Mouse (Mus musculus): ENCODE measurements at regions not wholly inside any gene's neighbourhood (a gene's known extent, or its start where the extent isn't known, plus 50 kb on each side); places are given as distances from the start of the nearest gene placed in this dataset.

DNA sequence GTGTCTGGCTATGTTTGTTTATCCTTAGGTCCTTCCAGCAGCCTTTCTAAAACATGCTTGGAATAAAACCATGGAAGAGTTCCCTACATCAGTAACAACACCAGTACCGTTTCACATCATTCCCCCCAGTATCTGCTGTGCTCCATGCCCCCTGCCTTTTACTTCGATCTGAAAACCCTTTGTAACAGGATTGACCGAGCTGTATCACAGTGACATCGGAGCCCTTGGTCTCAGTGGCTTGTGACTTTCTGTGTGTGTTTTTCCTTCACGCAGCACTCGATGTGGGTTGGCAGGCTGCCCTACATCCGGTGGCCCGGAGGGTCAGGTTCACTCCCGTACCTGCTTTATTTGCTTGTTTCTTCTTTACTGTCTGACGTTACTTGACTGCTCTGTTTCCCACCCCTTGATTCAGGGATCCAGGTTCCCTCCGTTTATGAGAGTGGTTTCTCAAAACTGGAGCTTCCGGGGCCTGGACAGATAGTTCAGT lies 307.5 kb downstream of the Rps24 start:
- no peaks in the 10 kb centered on the region for H3K27me3 ChIP-seq (ENCODE audit: control insufficient read depth in 1 of 2, insufficient read depth in 2 of 2, low read length in 2 of 2)
- H3K4me1 ChIP-seq (ENCODE audit: control insufficient read depth in 1 of 2, insufficient read depth in 2 of 2, low read length in 2 of 2), result no peaks in the 10 kb centered on the region
- H3K27ac ChIP-seq (ENCODE audit: control insufficient read depth, low read depth, low read length), result no peak overlapping the region
- H3K79me2 ChIP-seq (ENCODE audit: control insufficient read depth, insufficient read depth, low read length, poor library complexity), result no peaks in the 10 kb centered on the region
- H3K9ac ChIP-seq (ENCODE audit: control insufficient read depth, low read depth, low read length, poor library complexity, severe bottlenecking), result no peak overlapping the region
- H3K4me3 ChIP-seq (ENCODE audit: control insufficient read depth in 1 of 2, insufficient read depth in 1 of 2, low read depth in 2 of 2, low read length in 2 of 2), result no peak overlapping the region
- no peaks in the 10 kb centered on the region for H3K36me3 ChIP-seq (ENCODE audit: control insufficient read depth in 1 of 2, insufficient read depth in 2 of 2, low read length in 2 of 2)
- H3K9me3 ChIP-seq (replicated peaks; ENCODE audit: insufficient read depth, low read length), result no peaks in the 10 kb centered on the region
- no peak for DNase-seq (ENCODE audit: low read depth, low spot score)
- TF ChIP-seq CHD1 (IDR thresholded peaks at IDR 0.05; ENCODE audit: low read depth, low read length), result no peak
- TF ChIP-seq RCOR1 (IDR thresholded peaks at IDR 0.05; ENCODE audit: low read depth, low read length), result no peak
- no peak for TF ChIP-seq POLR2A (IDR thresholded peaks at IDR 0.05; ENCODE audit: control insufficient read depth in 1 of 2, insufficient read depth in 1 of 2, low read depth in 1 of 2, low read length in 2 of 2, poor library complexity in 1 of 2)
- TF ChIP-seq USF2 (IDR thresholded peaks at IDR 0.05; ENCODE audit: borderline replicate concordance in 1 of 2, insufficient read depth in 1 of 2, low read depth in 1 of 2, low read length in 2 of 2), result no peak
- no peak for TF ChIP-seq MEF2A (IDR thresholded peaks at IDR 0.05; ENCODE audit: extremely low read depth, insufficient replicate concordance, low read depth, low read length, poor library complexity, severe bottlenecking)
- no peak for TF ChIP-seq MAX (IDR thresholded peaks at IDR 0.05; ENCODE audit: low read length)
- no peak for TF ChIP-seq SMC3 (IDR thresholded peaks at IDR 0.05; ENCODE audit: low read depth, low read length)
- TF ChIP-seq ZNF384 (IDR thresholded peaks at IDR 0.05; ENCODE audit: low read depth, low read length), result no peak
- TF ChIP-seq TCF12 (IDR thresholded peaks at IDR 0.05; ENCODE audit: low read depth, low read length), result no peak

DNA sequence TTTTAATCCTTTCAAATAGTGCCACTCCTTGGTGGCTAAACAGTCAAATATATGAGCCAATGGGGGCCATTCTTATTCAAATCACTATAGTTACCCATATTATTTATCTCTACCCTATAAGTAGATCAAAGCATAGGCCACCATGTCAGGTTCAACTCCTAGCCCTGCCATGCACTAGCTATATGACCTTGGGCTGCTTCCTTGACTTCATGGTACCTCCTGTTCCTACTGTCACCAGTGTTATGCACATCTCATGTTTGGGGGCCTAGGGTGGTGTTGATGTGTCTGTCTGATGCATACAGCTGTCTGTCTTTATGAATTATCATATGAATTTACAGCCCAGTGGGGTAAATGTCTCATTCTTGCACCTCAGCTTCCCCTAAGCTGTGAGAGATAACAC lies 310.6 kb downstream of the Rps24 start:
- Histone ChIP-seq H3K79me2 (ENCODE audit: control insufficient read depth, insufficient read depth, low read length, poor library complexity) (no peaks in the 10 kb centered on the region), H3K9ac (ENCODE audit: control insufficient read depth, low read depth, low read length, poor library complexity, severe bottlenecking) (no peak overlapping the region), H3K36me3 (ENCODE audit: control insufficient read depth in 1 of 2, insufficient read depth in 2 of 2, low read length in 2 of 2) (no peaks in the 10 kb centered on the region), H3K27ac (ENCODE audit: control insufficient read depth, low read depth, low read length) (no peak overlapping the region), H3K4me1 (ENCODE audit: control insufficient read depth in 1 of 2, insufficient read depth in 2 of 2, low read length in 2 of 2) (no peaks in the 10 kb centered on the region), H3K27me3 (ENCODE audit: control insufficient read depth in 1 of 2, insufficient read depth in 2 of 2, low read length in 2 of 2) (no peaks in the 10 kb centered on the region), H3K9me3 (replicated peaks; ENCODE audit: insufficient read depth, low read length) (no peaks in the 10 kb centered on the region), H3K4me3 (ENCODE audit: control insufficient read depth in 1 of 2, insufficient read depth in 1 of 2, low read depth in 2 of 2, low read length in 2 of 2) (no peak overlapping the region)
- DNase-seq (ENCODE audit: low read depth, low spot score), result no peak
- TF ChIP-seq E2F4 (IDR thresholded peaks at IDR 0.05; ENCODE audit: borderline replicate concordance, low read depth, low read length), result no peak
- no peak for TF ChIP-seq RCOR1 (IDR thresholded peaks at IDR 0.05; ENCODE audit: low read depth, low read length)
- TF ChIP-seq TAL1 (IDR thresholded peaks at IDR 0.05; ENCODE audit: low read length), result no peak
- no peak for TF ChIP-seq ELF1 (IDR thresholded peaks at IDR 0.05; ENCODE audit: low read depth, low read length)
- no peak for TF ChIP-seq ZNF384 (IDR thresholded peaks at IDR 0.05; ENCODE audit: low read depth, low read length)
- TF ChIP-seq EP300 (IDR thresholded peaks at IDR 0.05; ENCODE audit: low read depth in 1 of 2, low read length in 2 of 2), result no peak
- no peak for TF ChIP-seq USF2 (IDR thresholded peaks at IDR 0.05; ENCODE audit: borderline replicate concordance in 1 of 2, insufficient read depth in 1 of 2, low read depth in 1 of 2, low read length in 2 of 2)
- no peak for TF ChIP-seq MAX (IDR thresholded peaks at IDR 0.05; ENCODE audit: low read length)
- TF ChIP-seq MEF2A (IDR thresholded peaks at IDR 0.05; ENCODE audit: extremely low read depth, insufficient replicate concordance, low read depth, low read length, poor library complexity, severe bottlenecking), result no peak
- no peak for TF ChIP-seq ETS1 (IDR thresholded peaks at IDR 0.05; ENCODE audit: low read depth, low read length)
- TF ChIP-seq ZMIZ1 (IDR thresholded peaks at IDR 0.05; ENCODE audit: low read depth, low read length), result no peak
- no peak for TF ChIP-seq CHD2 (IDR thresholded peaks at IDR 0.05; ENCODE audit: low read length)
